Mouse (Mus musculus) kidney, postnatal 36 days (tissue): ENCODE data around the gene Gm20721.
A peak's percentile ranks its signal among the peaks of the same experiment; 100 is the strongest.
"Not testable (repeated sequence)": the region's sequence is repeated elsewhere in the genome, so short reads cannot be mapped to it uniquely, and the experiment has no call there.

Experiments
- DNase-seq, 2 experiments: peaks; one replicate each; pipeline ENCODE4 v3.0.0; 2021 to 2022; ENCODE audit warnings: mixed read lengths in 2 of 2

Gm20721 gene

GRCm38 (mm10) chr2:174329663-174330615 is 16.6 kb downstream of the Gm20721 start:
- DNase-seq: peak; percentile 86 to 93

DNA sequence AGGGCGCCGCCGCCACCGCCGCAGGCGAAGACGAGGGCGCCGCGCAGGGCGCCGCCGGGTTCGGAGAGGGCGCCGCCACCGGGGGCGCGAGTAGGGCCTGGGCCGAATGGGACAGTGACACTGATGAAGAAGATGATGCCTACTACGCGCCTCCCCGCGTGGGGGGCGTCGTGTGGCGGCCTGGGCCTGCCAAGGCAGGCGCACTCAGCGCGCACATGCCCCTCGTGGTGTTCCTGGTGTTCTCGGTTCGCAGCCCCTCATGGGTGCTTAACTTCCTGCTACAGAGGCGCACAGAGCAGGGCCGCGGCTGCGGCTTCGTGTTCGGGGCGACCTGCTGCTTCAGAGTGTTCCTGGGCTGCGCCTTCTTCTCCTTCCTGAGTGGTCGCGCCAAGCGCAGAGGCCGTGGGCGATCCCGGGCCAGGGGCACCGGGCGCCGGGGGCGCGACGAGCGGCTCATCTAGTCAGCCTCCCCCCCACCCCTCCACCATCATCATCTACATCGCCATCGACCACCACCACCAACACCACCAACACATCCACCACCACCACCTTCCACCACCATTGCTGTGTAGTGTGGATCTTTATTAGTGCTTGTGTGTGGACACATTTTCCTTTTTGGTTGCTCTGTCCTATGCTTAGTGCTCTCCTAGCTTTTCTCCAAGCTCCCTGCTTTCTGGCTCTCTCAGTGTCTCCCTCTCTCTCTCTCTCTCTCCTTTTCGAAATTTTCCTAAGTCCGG is 17.4 kb downstream of the Gm20721 start:
- peak in 1 of 2 experiments; percentile 39 for DNase-seq

DNA sequence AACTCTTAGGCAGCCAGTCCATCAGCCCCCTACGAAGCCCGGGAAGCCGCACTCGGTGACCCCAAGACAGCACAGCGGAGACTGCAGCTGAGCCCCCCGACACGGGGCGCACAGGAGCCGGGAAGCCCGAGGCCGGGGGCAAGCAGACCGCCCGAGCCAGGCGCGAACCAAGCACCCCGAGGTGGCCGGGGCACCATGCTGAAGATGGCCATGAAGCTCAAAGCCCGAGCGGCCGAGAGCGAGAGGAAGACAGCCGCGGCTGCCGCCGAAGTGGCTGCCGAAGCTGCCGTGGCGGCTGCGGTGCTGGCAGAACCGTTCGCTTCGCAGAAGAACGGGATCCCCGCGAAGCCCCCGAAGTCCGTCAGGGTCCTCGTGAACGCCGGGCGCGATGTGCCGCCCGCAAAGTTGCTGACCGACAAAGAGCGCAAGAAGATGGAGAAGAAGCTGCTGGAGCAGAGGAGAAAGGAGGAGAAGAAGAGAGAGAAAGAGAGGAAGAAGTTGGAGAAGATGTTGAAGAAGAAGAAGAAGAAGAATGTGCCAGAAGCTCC is 18.1 kb downstream of the Gm20721 start:
- DNase-seq: no peak

GRCm38 (mm10) chr2:174327295-174327981 is 19.1 kb downstream of the Gm20721 start:
- DNase-seq: peak in 1 of 2 experiments; percentile 61

DNA sequence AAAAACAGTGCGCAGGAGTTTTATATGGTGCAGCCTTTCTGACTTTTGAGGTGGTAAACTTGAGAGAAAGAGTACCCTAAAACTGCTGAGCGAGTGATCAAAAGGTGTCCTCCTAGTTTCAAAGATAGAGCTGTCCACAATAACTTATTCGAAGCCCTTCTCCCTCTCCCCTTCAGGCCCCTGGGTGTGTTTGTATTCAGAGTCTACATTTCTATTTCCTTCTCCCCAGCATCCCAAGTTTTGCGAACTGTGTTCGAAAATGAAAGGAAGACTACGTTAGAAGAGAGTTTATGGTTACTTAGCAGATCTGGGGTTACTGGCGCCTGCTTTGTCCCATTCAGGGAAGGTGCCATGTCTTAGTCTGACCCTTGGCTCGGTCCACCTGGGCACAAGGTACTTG is 20.0 kb downstream of the Gm20721 start:
- DNase-seq: no peak

DNA sequence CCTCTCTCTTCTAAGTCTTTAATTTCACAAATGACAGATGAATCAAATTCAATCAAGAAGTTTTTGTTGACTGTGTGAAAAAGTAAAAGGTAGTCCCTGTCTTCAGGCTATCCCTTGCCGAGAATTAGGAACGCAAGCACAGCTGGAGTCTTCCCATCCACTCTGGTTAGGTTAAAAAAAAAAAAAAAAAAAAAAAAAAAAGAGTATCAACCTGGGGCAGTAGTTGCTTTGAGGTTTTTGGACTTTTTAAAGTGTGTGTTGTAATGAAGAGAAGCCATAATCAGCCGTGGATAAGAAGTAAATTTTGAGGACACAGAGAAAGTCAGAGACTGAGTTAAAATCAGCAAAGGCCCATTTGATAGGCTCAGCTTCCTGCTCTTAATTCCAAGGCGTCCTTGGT is 20.5 kb downstream of the Gm20721 start:
- no peak for DNase-seq

DNA sequence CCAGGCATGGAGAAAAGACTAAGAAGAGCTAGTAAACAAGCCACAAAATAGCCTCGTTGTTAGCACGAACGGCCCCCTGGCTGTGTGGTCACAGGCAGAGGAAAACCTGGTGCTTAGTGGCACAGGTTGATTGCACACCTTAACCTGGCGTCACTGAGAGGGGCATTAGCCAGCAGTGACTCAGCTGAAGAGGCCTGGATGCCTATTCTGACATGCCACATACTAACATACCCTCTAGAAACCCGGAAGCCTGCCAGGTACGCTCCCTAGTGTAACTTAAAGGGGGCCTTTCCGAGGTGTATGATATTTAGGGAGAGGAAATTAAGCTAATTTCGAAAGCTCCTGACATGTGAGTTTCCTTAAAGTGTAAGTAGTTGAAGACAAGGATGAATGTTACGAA is 29.9 kb downstream of the Gm20721 start:
- DNase-seq: no peak

DNA sequence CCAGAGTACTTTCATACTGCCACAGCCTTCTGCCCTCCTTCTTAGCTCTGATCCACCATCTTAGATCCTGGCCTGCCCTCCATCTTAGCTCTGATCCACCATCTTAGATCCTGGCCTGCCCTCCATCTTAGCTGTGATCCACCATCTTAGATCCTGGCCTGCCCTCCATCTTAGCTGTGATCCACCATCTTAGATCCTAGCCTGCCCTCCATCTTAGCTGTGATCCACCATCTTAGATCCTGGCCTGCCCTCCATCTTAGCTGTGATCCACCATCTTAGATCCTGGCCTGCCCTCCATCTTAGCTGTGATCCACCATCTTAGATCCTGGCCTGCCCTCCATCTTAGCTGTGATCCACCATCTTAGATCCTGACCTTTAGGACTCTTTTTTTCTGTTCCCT is 31.1 kb downstream of the Gm20721 start:
- DNase-seq: not testable (repeated sequence)

GRCm38 (mm10) chr2:174312661-174313060 is 33.9 kb downstream of the Gm20721 start:
- no peak for DNase-seq

DNA sequence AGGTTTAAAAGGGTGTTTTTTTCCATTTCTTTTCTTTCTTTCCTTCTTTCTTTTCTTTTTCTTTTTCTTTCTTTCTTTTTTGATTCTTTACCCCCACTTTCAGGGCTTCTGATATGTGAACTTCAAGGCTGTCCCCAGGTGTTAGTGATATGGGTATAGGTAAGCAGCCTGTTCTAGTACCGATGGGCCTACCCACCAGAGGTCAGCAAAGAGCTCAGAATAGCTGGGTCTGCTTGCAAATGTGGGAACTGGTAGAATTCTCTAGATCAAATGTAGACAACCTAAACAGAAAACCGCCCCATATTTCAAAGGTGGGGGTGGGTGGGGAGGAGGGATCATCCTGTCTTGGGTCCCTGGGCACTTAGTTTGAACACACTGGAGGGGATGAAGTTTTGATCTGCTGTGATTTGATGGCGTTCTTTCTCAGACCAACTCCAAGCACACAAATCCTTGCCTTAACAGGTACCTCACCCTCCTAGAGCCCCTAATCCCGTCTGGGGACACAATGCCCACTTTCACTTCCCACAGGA is 34.3 kb downstream of the Gm20721 start:
- peak; percentile 88 to 93 for DNase-seq

GRCm38 (mm10) chr2:174311613-174312012 is 34.9 kb downstream of the Gm20721 start:
- no peak for DNase-seq

- DNase-seq: peak; percentile 51 to 78
Observed at GRCm38 (mm10) chr2:174310913-174311514, 35.5 kb downstream of the Gm20721 start.

- no peak for DNase-seq
Observed at GRCm38 (mm10) chr2:174307903-174308302, 38.6 kb downstream of the Gm20721 start.

DNA sequence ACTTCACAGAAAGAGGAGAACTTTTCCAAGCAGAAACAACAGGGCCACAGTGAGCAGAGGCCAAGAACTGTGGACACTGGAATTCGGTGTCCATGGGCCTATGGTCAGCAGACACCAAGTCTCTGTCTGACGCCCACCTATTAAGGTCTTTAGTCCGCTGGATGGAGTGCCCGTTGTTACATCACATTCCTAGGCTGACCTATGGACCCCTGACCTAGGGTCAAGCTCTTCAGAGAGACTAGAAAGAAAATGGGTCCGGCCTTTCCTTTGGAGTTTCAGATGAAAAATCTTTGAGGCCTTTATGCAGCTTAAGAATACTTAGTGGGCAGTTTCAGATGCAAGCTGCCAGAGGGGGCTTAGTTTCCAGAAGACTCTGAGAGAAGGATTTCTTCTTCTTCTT is 40.9 kb downstream of the Gm20721 start:
- DNase-seq: peak in 1 of 2 experiments; percentile 7

DNA sequence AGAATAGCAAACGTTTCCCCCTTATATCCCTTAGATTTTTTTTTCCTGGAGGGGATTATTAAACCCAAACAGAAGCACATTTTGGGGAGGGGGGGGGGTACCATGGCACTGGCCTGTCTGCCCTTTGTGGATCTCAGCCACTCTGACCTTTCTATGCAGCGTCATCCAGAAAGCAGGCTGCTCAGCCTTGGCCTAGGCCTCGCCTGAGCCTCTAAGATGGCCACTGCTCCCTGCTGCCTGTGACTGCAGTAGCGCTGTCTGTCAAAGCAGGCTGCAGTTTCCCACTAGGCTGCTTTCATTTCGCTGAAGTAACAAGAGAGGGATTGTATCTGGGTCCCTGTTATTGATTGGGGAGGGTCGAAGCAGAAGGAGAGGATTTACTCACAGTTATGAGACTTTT is 44.0 kb downstream of the Gm20721 start:
- no peak for DNase-seq

DNA sequence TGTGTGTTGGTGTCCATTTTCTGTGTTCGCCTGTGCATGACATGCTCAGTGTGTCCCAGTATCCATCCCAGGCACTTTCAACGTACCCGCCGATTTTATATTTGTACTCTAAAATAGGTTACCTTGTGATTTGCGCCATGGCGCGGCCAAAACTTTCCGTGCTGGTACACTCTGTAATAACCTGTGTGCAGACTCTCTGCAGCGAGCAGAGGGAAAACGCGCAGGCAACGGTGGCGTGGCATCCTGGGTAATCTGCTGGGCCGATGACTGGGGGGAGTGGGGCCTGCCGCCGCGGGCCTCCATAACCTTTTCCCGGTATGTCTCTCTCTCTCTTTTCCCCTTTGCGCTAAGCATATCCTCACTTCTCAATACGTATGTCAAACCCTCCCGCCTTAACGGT is 45.8 kb downstream of the Gm20721 start:
- no peak for DNase-seq

DNA sequence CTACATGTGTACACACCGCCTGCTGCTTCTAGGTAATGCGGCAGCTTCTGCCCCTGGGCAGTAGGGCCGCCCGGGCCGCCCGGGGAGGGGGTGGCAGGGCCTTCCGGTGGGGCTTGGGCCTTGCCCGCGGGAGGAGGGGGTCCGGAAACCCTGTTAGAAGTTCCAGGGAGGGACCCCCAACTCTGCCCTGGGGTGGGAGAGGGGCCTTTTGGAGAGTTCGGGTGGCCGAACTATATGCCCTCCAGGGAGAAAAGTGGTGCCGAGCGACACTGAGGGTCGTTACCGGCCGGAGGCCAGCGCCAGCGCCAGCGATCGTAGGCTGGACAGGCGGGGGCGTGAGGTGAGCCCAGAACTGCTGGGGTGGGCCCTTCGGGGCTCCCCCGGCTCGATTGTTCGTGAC is 46.3 kb downstream of the Gm20721 start:
- DNase-seq: no peak

- DNase-seq: no peak
Observed at GRCm38 (mm10) chr2:174299771-174300160, 46.7 kb downstream of the Gm20721 start.

- DNase-seq: no peak
Observed at GRCm38 (mm10) chr2:174299091-174299770, 47.3 kb downstream of the Gm20721 start.

- no peak for DNase-seq
Observed at GRCm38 (mm10) chr2:174298471-174298870, 48.0 kb downstream of the Gm20721 start.

DNA sequence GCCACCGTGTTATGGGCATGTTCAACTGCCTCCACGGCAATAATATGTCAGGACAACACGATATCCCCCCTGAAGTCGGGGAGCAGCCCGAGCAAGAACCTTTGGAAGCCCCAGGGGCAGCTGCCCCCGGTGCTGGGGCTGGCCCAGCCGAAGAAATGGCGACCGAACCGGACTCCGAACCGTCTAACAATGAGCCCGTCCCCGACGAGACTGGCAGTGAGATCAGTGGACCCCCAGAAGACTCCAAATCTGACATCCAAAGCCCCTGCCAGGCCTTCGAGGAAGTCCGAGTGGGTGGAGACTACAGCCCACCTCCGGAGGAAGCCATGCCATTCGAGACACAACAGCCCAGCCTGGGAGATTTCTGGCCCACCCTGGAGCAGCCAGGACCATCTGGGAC is 48.7 kb downstream of the Gm20721 start:
- no peak for DNase-seq
